Mouse (Mus musculus) CH12.LX (cell line): Measurements from ENCODE around the gene Sec14l5. TPM values are rescaled to one million over a fixed set of nuclear protein-coding genes. Genes with fewer than 3 reads are reported as not detected.

Experiments
- DNase-seq: peaks from one replicate; pipeline ENCODE4 v3.0.0-alpha.2; 2013; ENCODE audit errors: extremely low read depth
- H3K27ac ChIP-seq: 2 replicates; pipeline ENCODE4 v1.5.1; 2012; ENCODE audit warnings: low read depth, mild to moderate bottlenecking, control low read depth, moderate library complexity; ENCODE audit not compliant: insufficient read depth
- H3K27me3 ChIP-seq: replicated peaks from 2 replicates; pipeline ENCODE3; 2012; ENCODE audit warnings: inconsistent platforms
- H3K36me3 ChIP-seq, 2 experiments: replicated peaks in 1 of 2; 2 replicates each; pipeline versions ENCODE3 to v1.6.1; 2012; ENCODE audit warnings: inconsistent platforms in 1 of 2, low read length in 1 of 2, mild to moderate bottlenecking in 1 of 2, mixed read lengths in 1 of 2, moderate library complexity in 1 of 2; ENCODE audit not compliant: control insufficient read depth in 1 of 2, insufficient read depth in 1 of 2
- H3K4me1 ChIP-seq, 2 experiments: 2 replicates each; pipeline ENCODE4 v1.6.1; 2012; ENCODE audit warnings: inconsistent platforms in 1 of 2, moderate library complexity in 1 of 2; ENCODE audit not compliant: insufficient read depth in 2 of 2, control insufficient read depth in 1 of 2
- H3K4me2 ChIP-seq: 2 replicates; pipeline ENCODE4 v1.6.1; 2012; ENCODE audit warnings: low read depth, mild to moderate bottlenecking, control low read depth; ENCODE audit not compliant: poor library complexity, insufficient read depth, severe bottlenecking
- H3K4me3 ChIP-seq, 3 experiments: fragments of 150-350 bp in 1 of 3; sonication (generic) in 1 of 3; replicated peaks in 1 of 3; 2 replicates each; pipeline versions ENCODE3 to v1.5.1; 2011 to 2012; ENCODE audit warnings: low read depth in 2 of 3, low read length in 2 of 3, mild to moderate bottlenecking in 2 of 3, moderate library complexity in 2 of 3, control low read depth in 1 of 3, improper control_type of control experiment in 1 of 3, inconsistent platforms in 1 of 3, mixed read lengths in 1 of 3; ENCODE audit not compliant: poor library complexity in 1 of 3
- H3K79me2 ChIP-seq: replicated peaks from 2 replicates; pipeline ENCODE4 v1.6.1; 2012; ENCODE audit warnings: mild to moderate bottlenecking, moderate library complexity; ENCODE audit not compliant: control insufficient read depth, poor library complexity, insufficient read depth, severe bottlenecking; ENCODE audit errors: extremely low read depth
- H3K9ac ChIP-seq: 2 replicates; pipeline ENCODE4 v1.6.1; 2012; ENCODE audit warnings: low read depth, mild to moderate bottlenecking, control low read depth, moderate library complexity; ENCODE audit not compliant: insufficient read depth
- H3K9me3 ChIP-seq: replicated peaks from 2 replicates; pipeline ENCODE3; 2012; ENCODE audit warnings: low read length, inconsistent platforms, mixed read lengths
- BHLHE40 ChIP-seq: IDR thresholded peaks from 2 replicates; pipeline ENCODE4 v1.6.1; 2011; ENCODE audit warnings: mild to moderate bottlenecking, low read depth, low read length, improper control_type of control experiment
- CHD1 ChIP-seq: IDR thresholded peaks from 2 replicates; pipeline ENCODE4 v1.6.1; 2012; ENCODE audit warnings: low read depth, low read length, improper control_type of control experiment, inconsistent platforms
- CHD2 ChIP-seq: IDR thresholded peaks from 2 replicates; pipeline ENCODE4 v1.6.1; 2011; ENCODE audit warnings: low read length, improper control_type of control experiment
- CTCF ChIP-seq, 2 experiments: IDR thresholded peaks in 1 of 2; conservative IDR thresholded peaks in 1 of 2; 2 replicates each; pipeline ENCODE4 v1.5.1; 2011 to 2012; ENCODE audit warnings: low read depth in 2 of 2, low read length in 2 of 2, improper control_type of control experiment in 1 of 2, inconsistent platforms in 1 of 2, mild to moderate bottlenecking in 1 of 2, moderate library complexity in 1 of 2
- E2F4 ChIP-seq: IDR thresholded peaks from 2 replicates; pipeline ENCODE4 v1.6.1; 2011; ENCODE audit warnings: low read depth, low read length, improper control_type of control experiment; ENCODE audit not compliant: insufficient replicate concordance
- ELF1 ChIP-seq: IDR thresholded peaks from 2 replicates; pipeline ENCODE4 v1.6.1; 2014; ENCODE audit warnings: low read depth, mild to moderate bottlenecking, inconsistent platforms, low read length, improper control_type of control experiment
- EP300 ChIP-seq: IDR thresholded peaks from 2 replicates; pipeline ENCODE4 v1.6.1; 2011; ENCODE audit warnings: low read length, improper control_type of control experiment
- GABPA ChIP-seq: IDR thresholded peaks from 2 replicates; pipeline ENCODE4 v1.6.1; 2012; ENCODE audit warnings: low read depth, low read length, improper control_type of control experiment, inconsistent platforms; ENCODE audit not compliant: insufficient replicate concordance
- HCFC1 ChIP-seq: IDR thresholded peaks from 2 replicates; pipeline ENCODE4 v1.6.1; 2012; ENCODE audit warnings: low read depth, mild to moderate bottlenecking, inconsistent platforms, low read length, improper control_type of control experiment
- IRF4 ChIP-seq: IDR thresholded peaks from 2 replicates; pipeline ENCODE4 v1.6.1; 2014; ENCODE audit warnings: low read depth, mild to moderate bottlenecking, inconsistent platforms, low read length, improper control_type of control experiment
- JUN ChIP-seq: IDR thresholded peaks from 2 replicates; pipeline ENCODE4 v1.6.1; 2011; ENCODE audit warnings: low read depth, mild to moderate bottlenecking, low read length, improper control_type of control experiment, moderate library complexity; ENCODE audit not compliant: insufficient read depth
- JUND ChIP-seq: conservative IDR thresholded peaks from 2 replicates; pipeline ENCODE4 v1.6.1; 2011; ENCODE audit warnings: low read depth, low read length, improper control_type of control experiment
- KAT2A ChIP-seq: IDR thresholded peaks from 2 replicates; pipeline ENCODE4 v1.6.1; 2012; ENCODE audit warnings: low read length, improper control_type of control experiment, inconsistent platforms; ENCODE audit not compliant: insufficient replicate concordance
- MAFK ChIP-seq: IDR thresholded peaks from 2 replicates; pipeline ENCODE4 v1.6.1; 2011; ENCODE audit warnings: low read length, improper control_type of control experiment; ENCODE audit not compliant: insufficient replicate concordance
- MAX ChIP-seq: IDR thresholded peaks from 2 replicates; pipeline ENCODE4 v1.6.1; 2011; ENCODE audit warnings: low read length, improper control_type of control experiment
- MEF2A ChIP-seq: IDR thresholded peaks from 2 replicates; pipeline ENCODE4 v1.6.1; 2014; ENCODE audit warnings: low read depth, mild to moderate bottlenecking, inconsistent platforms, low read length, improper control_type of control experiment, borderline replicate concordance
- MXI1 ChIP-seq: IDR thresholded peaks from 2 replicates; pipeline ENCODE4 v1.6.1; 2011; ENCODE audit warnings: mild to moderate bottlenecking, low read depth, low read length, improper control_type of control experiment
- MYC ChIP-seq: IDR thresholded peaks from 2 replicates; pipeline ENCODE4 v1.6.1; 2011; ENCODE audit warnings: low read depth, mild to moderate bottlenecking, improper control_type of control experiment, low read length
- NRF1 ChIP-seq: IDR thresholded peaks from 2 replicates; pipeline ENCODE4 v1.6.1; 2014; ENCODE audit warnings: low read depth, mild to moderate bottlenecking, inconsistent platforms, low read length, improper control_type of control experiment, moderate library complexity
- PAX5 ChIP-seq: IDR thresholded peaks from 2 replicates; pipeline ENCODE4 v1.6.1; 2012; ENCODE audit warnings: low read length, inconsistent platforms, mixed read lengths
- POLR2A ChIP-seq: IDR thresholded peaks from 2 replicates; pipeline ENCODE4 v1.6.1; 2011; ENCODE audit warnings: low read depth, mild to moderate bottlenecking, improper control_type of control experiment, low read length
- POLR2AphosphoS2 ChIP-seq: IDR thresholded peaks from 2 replicates; pipeline ENCODE4 v1.6.1; 2011; ENCODE audit warnings: low read depth, low read length, improper control_type of control experiment
- RAD21 ChIP-seq: IDR thresholded peaks from 2 replicates; pipeline ENCODE4 v1.6.1; 2011; ENCODE audit warnings: low read depth, mild to moderate bottlenecking, low read length, improper control_type of control experiment, moderate library complexity
- RCOR1 ChIP-seq: conservative IDR thresholded peaks from 2 replicates; pipeline ENCODE4 v1.6.1; 2012; ENCODE audit warnings: low read depth, mild to moderate bottlenecking, inconsistent platforms, low read length, improper control_type of control experiment
- SIN3A ChIP-seq: IDR thresholded peaks from 2 replicates; pipeline ENCODE4 v1.6.1; 2012; ENCODE audit warnings: low read length, improper control_type of control experiment, inconsistent platforms
- SMC3 ChIP-seq: IDR thresholded peaks from 2 replicates; pipeline ENCODE4 v1.6.1; 2011; ENCODE audit warnings: low read depth, low read length, improper control_type of control experiment
- TBP ChIP-seq: conservative IDR thresholded peaks from 2 replicates; pipeline ENCODE4 v1.6.1; 2011; ENCODE audit warnings: low read depth, low read length, improper control_type of control experiment
- TCF12 ChIP-seq: IDR thresholded peaks from 2 replicates; pipeline ENCODE4 v1.6.1; 2014; ENCODE audit warnings: low read depth, mild to moderate bottlenecking, inconsistent platforms, low read length, improper control_type of control experiment
- UBTF ChIP-seq: IDR thresholded peaks from 2 replicates; pipeline ENCODE4 v1.6.1; 2012; ENCODE audit warnings: low read depth, mild to moderate bottlenecking, inconsistent platforms, low read length, improper control_type of control experiment, moderate library complexity
- USF2 ChIP-seq: conservative IDR thresholded peaks from 2 replicates; pipeline ENCODE4 v1.6.1; 2011; ENCODE audit warnings: low read depth, low read length, improper control_type of control experiment
- ZC3H11A ChIP-seq: IDR thresholded peaks from 2 replicates; pipeline ENCODE4 v1.6.1; 2012; ENCODE audit warnings: low read depth, mild to moderate bottlenecking, inconsistent platforms, low read length, improper control_type of control experiment
- ZKSCAN1 ChIP-seq: IDR thresholded peaks from 2 replicates; pipeline ENCODE4 v1.6.1; 2012; ENCODE audit warnings: low read depth, inconsistent platforms, low read length, improper control_type of control experiment, borderline replicate concordance
- dilution Hi-C: fragments of 300-500 bp; cut with MboI; formaldehyde crosslinking; loops from 2 replicates; pipeline ENCODE4 v1.14.3; 2020; ENCODE audit warnings: low sequenced_read_pairs; ENCODE audit not compliant: extremely low pct_unique_long_range_greater_than_20kb, extremely low pct_ligation_motif_present
- in situ Hi-C: fragments of 300-500 bp; cut with MboI; formaldehyde crosslinking; loops from 3 replicates; pipeline ENCODE4 v1.14.3; 2019; ENCODE audit warnings: low sequenced_read_pairs, low pct_ligation_motif_present, low pct_unique_long_range_greater_than_20kb, mixed read lengths
- polyA plus RNA-seq: library from polyadenylated mRNA; unstranded; fragments of >175 nt; gene quantifications from 2 replicates; pipeline ENCODE4 v1.2.1, GENCODE M21; 2012; ENCODE audit warnings: low read depth; ENCODE audit not compliant: insufficient read length
- total RNA-seq, 2 experiments: library from RNA; depleted of rRNA; stranded (reverse); fragments of 300-350 nt in 1 of 2; fragments of >200 nt in 1 of 2; gene quantifications; 2 replicates each; pipeline ENCODE4 v1.2.3; 2012 to 2014

Gene Sec14l5
- total and polyA plus RNA-seq, 3 experiments, result 0.13 TPM; not detected in 2

GRCm38 (mm10) chr16:5139741-5140140, 7.2 kb upstream of the Sec14l5 start:
- TF ChIP-seq USF2 (no peak), TCF12 (no peak), TBP (no peak), CHD2 (no peak), MAFK (no peak), MAX (no peak), JUN (no peak), ELF1 (no peak), NRF1 (no peak), BHLHE40 (no peak), HCFC1 (no peak), KAT2A (no peak), RCOR1 (no peak), MEF2A (no peak)
- Histone ChIP-seq H3K27ac (no peak overlapping the region), H3K4me1 (peaks cover under 1 to 15% of the 10 kb centered on the region in 2 experiments; a peak in 3 of 4 replicates), H3K4me2 (no peak overlapping the region), H3K79me2 (no peaks in the 10 kb centered on the region), H3K4me3 (no peak overlapping the region), H3K27me3 (peaks cover 33% of the 10 kb centered on the region), H3K9me3 (no peaks in the 10 kb centered on the region), H3K36me3 (no peaks in the 10 kb centered on the region), H3K9ac (no peak overlapping the region)
- in situ Hi-C loops (loop anchor here (5.0 to 25.0 kb wide), 2 partner anchors 152 to 502 kb away; partner anchors contain the start of genes Dnaja3 and Vasn), dilution Hi-C loops (no loop called here)
- DNase-seq, result no peak

DNA sequence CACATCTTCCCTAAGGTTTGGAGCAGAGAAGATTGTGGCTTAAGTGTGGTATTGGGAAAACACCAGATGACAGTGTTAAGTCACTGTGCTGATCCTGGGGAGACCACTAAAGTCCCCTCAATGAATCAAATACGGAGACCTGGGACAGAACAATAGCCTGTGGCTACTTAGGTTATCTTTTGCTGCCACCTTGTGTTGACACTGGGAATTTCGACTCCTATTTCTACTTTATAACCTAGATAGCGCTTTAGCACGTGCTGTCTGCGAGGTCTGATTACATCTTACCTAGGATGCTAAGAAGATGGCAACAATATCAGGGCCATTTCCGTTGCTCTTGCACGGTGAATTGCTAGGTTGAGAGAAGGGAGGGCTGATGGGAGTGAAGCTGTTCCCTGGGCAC, 1.3 kb upstream of the Sec14l5 start:
- in situ Hi-C loops (loop anchor here (25.0 kb wide), 1 partner anchor 508 kb away; the partner anchor contains the start of genes Dnaja3 and Vasn), dilution Hi-C loops (no loop called here)
- Histone ChIP-seq H3K36me3 (no peaks in the 10 kb centered on the region), H3K9me3 (no peaks in the 10 kb centered on the region), H3K79me2 (no peaks in the 10 kb centered on the region), H3K27ac (no peak overlapping the region), H3K4me3 (no peak overlapping the region)
- TF ChIP-seq EP300 (no peak), POLR2AphosphoS2 (no peak), NRF1 (no peak), IRF4 (no peak; the same call in 1 of the 2 replicates), PAX5 (no peak), SMC3 (peak; percentile 78), MAFK (no peak), GABPA (no peak), MEF2A (0 out of 2 replicates have a peak, but pooled peaks have one; percentile 25), RAD21 (no peak; the same call in none of the 2 replicates), MYC (peak; percentile 96), MXI1 (peak; percentile 90), SIN3A (peak; percentile 86), E2F4 (no peak), ZC3H11A (peak; percentile 15; the same call in 1 of the 2 replicates), KAT2A (no peak), JUND (peak; percentile 31; the same call in 1 of the 2 replicates), CTCF (conservative IDR thresholded peaks at IDR 0.05 in 1 of 2, IDR thresholded peaks at IDR 0.05 in 1 of 2; ENCODE audit: low read depth in 2 of 2, low read length in 2 of 2) (peak; percentile 92 to 97), ELF1 (no peak), UBTF (no peak), POLR2A (no peak), TCF12 (no peak), BHLHE40 (peak; percentile 98), JUN (no peak), ZKSCAN1 (no peak), HCFC1 (no peak), MAX (peak; percentile 98), CHD1 (no peak)
- TF ChIP-seq, all 38 proteins: peak for 10
- Histone ChIP-seq H3K27me3 (peaks cover 61% of the 10 kb centered on the region), H3K9ac (no peak overlapping the region), H3K4me2 (peak overlapping the region; percentile 55), H3K4me1 (peaks cover 16 to 25% of the 10 kb centered on the region in 2 experiments)
- peak; percentile 89 for DNase-seq
